Mouse (Mus musculus) liver, postnatal 0 days (tissue): ENCODE results near the gene Mettl23. TPM values are rescaled to one million over a fixed set of nuclear protein-coding genes. Genes with fewer than 3 reads are reported as not detected.
"Not testable (repeated sequence)": the region's sequence is repeated elsewhere in the genome, so short reads cannot be mapped to it uniquely, and the experiment has no call there.

ENCODE experiments used
- ATAC-seq: fragments of 200-750 bp; cut with Nextera tagmentation; 2 replicates; pipeline ENCODE4 v1.8.0; 2017; ENCODE audit warnings: mild to moderate bottlenecking, moderate library complexity
- DNase-seq: peaks from one replicate; pipeline ENCODE4 v3.0.0-alpha.2; 2016
- H3K27ac ChIP-seq: fragments of 300-500 bp; sonication (generic); 2 replicates; pipeline ENCODE4 v1.5.1; 2014; ENCODE audit warnings: antibody characterized with exemption, moderate library complexity, mild to moderate bottlenecking, low read depth
- H3K27me3 ChIP-seq: fragments of 300-500 bp; sonication (generic); 2 replicates; pipeline ENCODE4 v1.6.1; 2014; ENCODE audit warnings: low read length, control low read depth, mixed read lengths; ENCODE audit not compliant: insufficient read depth
- H3K36me3 ChIP-seq: fragments of 300-500 bp; sonication (generic); replicated peaks from 2 replicates; pipeline ENCODE4 v1.6.1; 2014; ENCODE audit warnings: mild to moderate bottlenecking, control low read depth, low read length, moderate library complexity, mixed read lengths; ENCODE audit not compliant: insufficient read depth
- H3K4me1 ChIP-seq: fragments of 300-500 bp; sonication (generic); 2 replicates; pipeline ENCODE4 v1.6.1; 2014; ENCODE audit warnings: antibody characterized with exemption, mild to moderate bottlenecking, control low read depth; ENCODE audit not compliant: insufficient read depth
- H3K4me2 ChIP-seq: fragments of 300-500 bp; sonication (generic); 2 replicates; pipeline ENCODE4 v1.6.1; 2014; ENCODE audit warnings: low read depth, mild to moderate bottlenecking, low read length, moderate library complexity, mixed read lengths
- H3K4me3 ChIP-seq: fragments of 300-500 bp; sonication (generic); 2 replicates; pipeline ENCODE4 v1.5.1; 2014; ENCODE audit warnings: low read depth, low read length
- H3K9ac ChIP-seq: fragments of 300-500 bp; sonication (generic); replicated peaks from 2 replicates; pipeline ENCODE4 v1.6.1; 2014; ENCODE audit warnings: mild to moderate bottlenecking, moderate library complexity
- H3K9me3 ChIP-seq: fragments of 300-500 bp; sonication (generic); 2 replicates; pipeline ENCODE4 v1.6.1; 2016; ENCODE audit warnings: mild to moderate bottlenecking, control low read depth, low read length, mixed read lengths
- CTCF ChIP-seq: sonication (generic); IDR thresholded peaks from 2 replicates; pipeline ENCODE4 v1.5.1; 2016; ENCODE audit warnings: antibody characterized with exemption, low read depth
- EP300 ChIP-seq: IDR thresholded peaks from 2 replicates; pipeline ENCODE4 v1.6.1; 2016; ENCODE audit warnings: antibody characterized with exemption, low read depth, mild to moderate bottlenecking
- WGBS: fragments of 180-500 bp; shearing (Covaris S2); extraction: QIAGEN DNeasy Blood & Tissue Kit; methylation state at CpG from one replicate; pipeline ENCODE4 v1.1.7; 2014; ENCODE audit not compliant: insufficient replicate concordance; 5-methylcytosine and 5-hydroxymethylcytosine counted together
- polyA plus RNA-seq: library from polyadenylated mRNA; unstranded; fragments of >200 nt; fragmentation: Nextera tagmentation; extraction: Ambion mirVana; gene quantifications from 2 replicates; pipeline ENCODE4 v1.2.1, GENCODE M21; 2015

Mettl23 gene
- polyA plus RNA-seq, 1 experiment from 2014 or later = 33.0 TPM

DNA sequence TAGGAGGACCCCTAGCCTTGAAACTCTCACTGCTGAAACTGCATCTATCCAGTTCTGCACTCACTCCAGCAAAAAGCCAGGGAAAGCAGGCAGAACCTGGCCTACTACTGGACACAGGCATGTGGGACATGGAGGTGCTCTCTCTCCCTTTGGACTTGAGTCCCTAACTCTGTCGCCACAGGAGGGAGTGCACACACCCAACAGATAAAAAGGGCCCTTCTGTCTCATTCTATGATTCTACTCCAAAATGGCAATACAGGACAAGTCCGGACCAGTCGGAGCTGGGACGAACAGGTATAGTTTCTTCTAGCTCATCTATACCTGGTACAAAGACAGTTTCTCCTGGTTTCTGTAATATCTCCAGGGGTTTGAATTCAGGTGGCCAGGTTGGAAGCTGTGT, 2.3 kb upstream of the Mettl23 start:
- Histone ChIP-seq H3K9ac (no peak overlapping the region), H3K4me1 (peaks cover 25% of the 10 kb centered on the region), H3K4me2 (peak overlapping the region; percentile 96), H3K4me3 (0 out of 2 replicates have a peak overlapping the region, but pooled peaks have one; percentile 94), H3K27me3 (no peaks in the 10 kb centered on the region), H3K9me3 (no peaks in the 10 kb centered on the region), H3K36me3 (peaks cover 53% of the 10 kb centered on the region), H3K27ac (no peak overlapping the region)
- ATAC-seq (no peak), DNase-seq (no peak)
- TF ChIP-seq EP300 (no peak), CTCF (0 out of 2 replicates have a peak, but pooled peaks have one; percentile 3)
- 75% methylated on average over 4 of the region's 4 CpGs for WGBS

DNA sequence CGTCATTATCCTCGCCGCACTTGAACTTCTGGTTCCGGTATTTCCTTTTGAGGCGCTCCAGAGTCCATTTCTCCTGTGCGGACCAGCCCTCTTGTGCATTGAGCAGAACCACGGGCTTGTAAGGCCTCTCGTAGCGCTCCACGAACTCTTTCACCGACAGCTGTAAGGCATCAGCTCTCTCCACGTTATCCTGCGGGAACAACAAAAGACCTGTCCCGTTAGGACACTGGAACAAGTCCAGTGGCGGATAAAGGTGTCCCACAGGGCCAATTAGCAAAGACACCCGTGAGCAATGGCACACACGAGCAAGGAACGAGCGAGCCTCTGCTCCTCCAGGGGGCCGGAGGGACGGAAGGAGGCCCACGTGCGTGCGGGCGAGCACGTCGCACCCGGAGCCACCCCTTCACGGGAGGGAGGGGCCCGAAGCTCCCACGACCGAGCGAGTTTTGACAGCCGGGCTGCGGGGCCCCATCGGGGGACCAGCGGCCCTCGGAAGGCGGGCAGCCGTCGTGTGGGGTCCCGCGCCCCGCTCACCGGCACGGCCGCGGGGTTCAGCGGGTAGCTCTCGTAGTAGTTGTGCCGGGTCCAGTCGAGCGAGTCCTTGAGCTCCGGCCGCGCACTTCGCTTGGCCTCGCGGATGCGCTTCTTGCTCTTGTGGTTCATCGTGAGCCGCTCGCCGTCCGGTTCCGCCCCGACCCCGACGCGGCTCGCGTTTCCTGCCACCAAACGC, 382 bp upstream of the Mettl23 start:
- peak; percentile 42 for ATAC-seq
- H3K9ac ChIP-seq = peak overlapping the region; percentile 96
- peaks cover 44% of the 10 kb centered on the region for H3K36me3 ChIP-seq
- H3K9me3 ChIP-seq = no peaks in the 10 kb centered on the region
- H3K27me3 ChIP-seq = no peaks in the 10 kb centered on the region
- peak overlapping the region; percentile 94 for H3K4me3 ChIP-seq
- H3K27ac ChIP-seq = peak overlapping the region; percentile 99
- WGBS = under 1% methylated on average over 73 of the region's 73 CpGs
- peaks cover 25% of the 10 kb centered on the region for H3K4me1 ChIP-seq
- peak overlapping the region; percentile 96 for H3K4me2 ChIP-seq
- TF ChIP-seq EP300 = no peak
- peak; percentile 31; the same call in 1 of the 2 replicates for TF ChIP-seq CTCF
- peak; percentile 80 for DNase-seq

DNA sequence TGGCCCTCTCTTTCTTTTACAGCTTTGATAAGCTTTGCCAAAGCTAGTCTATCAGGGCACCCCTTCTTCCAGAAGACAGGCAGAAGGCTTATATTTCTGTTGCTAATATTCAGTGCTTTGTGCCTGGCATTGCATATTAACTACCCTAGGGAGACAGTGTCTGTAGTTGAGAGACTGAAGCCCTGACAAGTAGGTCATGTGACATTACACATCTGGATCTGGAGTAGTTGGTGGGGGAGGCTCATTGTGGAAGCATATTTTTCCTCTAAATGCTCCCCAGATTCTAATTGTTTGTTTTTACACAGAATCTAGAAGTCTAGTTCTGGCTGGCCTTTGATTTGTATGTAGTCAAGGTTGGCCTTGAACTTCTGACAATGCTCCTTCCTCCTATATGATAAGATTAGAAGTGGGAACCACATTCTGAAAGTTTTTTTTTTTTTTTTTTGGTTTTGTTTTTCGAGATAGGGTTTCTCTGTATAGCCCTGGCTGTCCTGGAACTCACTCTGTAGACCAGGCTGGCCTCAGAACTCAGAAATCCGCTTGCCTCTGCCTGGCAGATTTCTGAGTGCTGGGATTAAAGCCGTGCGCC, 3.6 kb downstream of the Mettl23 start:
- ATAC-seq (no peak), DNase-seq (no peak)
- Histone ChIP-seq H3K4me3 (no peak overlapping the region), H3K9ac (no peak overlapping the region), H3K36me3 (peaks cover 30% of the 10 kb centered on the region), H3K4me1 (peaks cover 12% of the 10 kb centered on the region), H3K4me2 (no peak overlapping the region), H3K27me3 (no peaks in the 10 kb centered on the region), H3K27ac (0 out of 2 replicates have a peak overlapping the region, but pooled peaks have one; percentile 17), H3K9me3 (no peaks in the 10 kb centered on the region)
- TF ChIP-seq EP300 (no peak), CTCF (no peak)
- 65% methylated on average over 4 of the region's 4 CpGs for WGBS

DNA sequence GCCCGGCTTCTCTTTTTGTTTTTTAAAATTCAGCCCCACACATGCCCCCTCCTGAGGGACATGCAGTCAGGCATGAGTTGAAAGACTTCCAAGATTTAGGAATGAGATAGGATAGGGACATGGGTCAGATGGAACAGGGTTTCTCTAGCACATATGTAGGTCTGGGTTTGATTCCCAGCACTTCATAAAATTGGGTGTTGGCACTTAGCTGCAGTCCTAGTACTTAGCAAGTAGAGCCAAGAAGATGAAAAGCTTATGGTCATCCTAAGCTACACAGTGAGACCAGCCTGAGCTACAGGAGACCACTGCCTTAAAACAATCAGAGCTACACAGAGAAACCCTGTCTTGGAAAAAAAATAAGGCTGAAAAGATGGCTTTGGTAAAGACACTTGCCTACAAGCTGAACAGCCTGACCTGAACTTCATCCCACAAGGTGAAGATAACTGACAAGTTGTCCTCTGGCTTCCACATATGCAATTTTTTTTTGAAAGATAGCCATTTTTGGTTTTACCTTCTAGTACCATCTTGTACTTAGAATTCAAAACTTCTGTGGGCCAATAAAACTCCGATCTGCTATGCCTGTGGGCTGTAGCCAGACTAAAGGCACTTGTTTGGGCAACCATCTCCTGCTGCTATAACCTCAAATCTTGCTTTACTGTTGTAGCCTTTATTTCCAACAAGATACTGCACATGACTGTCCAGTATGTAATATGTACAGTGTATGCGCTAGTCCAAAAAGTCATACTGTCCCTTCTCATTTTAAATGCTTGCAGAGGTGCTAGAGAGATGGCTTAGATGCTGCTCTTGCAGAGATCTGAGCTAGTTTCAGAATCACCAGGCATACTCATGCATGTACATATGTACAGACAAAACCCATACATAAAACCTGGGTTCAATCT, 4.4 kb downstream of the Mettl23 start:
- H3K27me3 ChIP-seq = no peaks in the 10 kb centered on the region
- H3K4me2 ChIP-seq = no peak overlapping the region
- no peaks in the 10 kb centered on the region for H3K9me3 ChIP-seq
- H3K9ac ChIP-seq = no peak overlapping the region
- no peak for TF ChIP-seq CTCF
- TF ChIP-seq EP300 = no peak
- WGBS = 88% methylated on average over 3 of the region's 3 CpGs
- H3K4me1 ChIP-seq = peaks cover 11% of the 10 kb centered on the region; the same call in 1 of the 2 replicates
- no peak overlapping the region for H3K4me3 ChIP-seq
- 0 out of 2 replicates have a peak overlapping the region, but pooled peaks have one; percentile 17 for H3K27ac ChIP-seq
- no peak for DNase-seq
- ATAC-seq = no peak
- H3K36me3 ChIP-seq = peaks cover 30% of the 10 kb centered on the region

DNA sequence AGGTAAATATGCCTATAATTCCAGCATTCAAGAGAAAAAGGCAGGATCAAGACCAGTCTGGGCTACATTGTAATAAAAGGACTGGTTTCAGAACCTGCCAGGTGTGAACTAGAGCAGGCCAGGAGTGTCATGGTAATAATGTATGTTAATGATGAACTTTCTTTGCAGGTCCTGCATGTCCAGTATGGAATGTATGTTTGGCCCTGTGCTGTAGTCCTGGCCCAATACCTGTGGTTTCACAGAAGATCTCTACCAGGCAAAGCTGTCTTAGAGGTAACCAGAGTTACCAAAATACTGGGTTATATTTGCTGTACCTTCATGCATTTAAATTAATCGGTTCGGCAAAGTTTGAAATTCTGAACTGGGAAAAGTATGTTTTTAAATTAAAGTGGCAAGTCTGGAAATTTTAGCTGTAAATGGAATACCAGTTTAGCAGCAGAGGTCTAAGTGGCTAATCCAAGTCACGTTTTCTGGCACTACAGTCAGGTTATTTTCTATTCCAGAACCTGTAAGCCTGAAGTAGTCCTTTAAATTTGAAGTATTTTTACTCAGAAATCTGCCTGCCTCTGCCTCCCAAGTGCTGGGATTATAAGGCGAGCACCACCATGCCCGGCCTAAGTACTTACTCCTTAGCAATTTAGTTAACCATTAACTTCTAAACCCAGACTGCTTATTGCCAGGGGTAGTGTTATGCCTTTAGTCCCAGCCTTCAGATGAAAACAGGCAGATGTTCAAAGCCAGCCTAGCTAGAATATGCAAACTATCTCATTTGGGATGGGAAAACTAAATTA, 5.2 kb downstream of the Mettl23 start:
- 74% methylated on average over 5 of the region's 5 CpGs for WGBS

DNA sequence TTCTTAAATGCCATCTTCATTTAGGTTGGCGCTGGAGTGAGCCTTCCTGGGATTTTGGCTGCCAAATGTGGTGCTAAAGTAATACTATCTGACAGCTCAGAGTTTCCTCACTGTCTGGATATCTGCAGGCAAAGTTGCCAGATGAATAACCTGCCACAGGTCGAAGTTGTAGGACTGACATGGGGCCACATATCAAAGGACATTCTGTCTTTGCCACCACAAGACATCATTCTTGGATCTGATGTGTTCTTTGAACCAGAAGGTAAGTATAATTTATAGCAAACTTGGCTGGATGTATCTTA, 5.8 kb downstream of the Mettl23 start:
- Histone ChIP-seq H3K4me1 (peaks cover 11% of the 10 kb centered on the region; the same call in 1 of the 2 replicates), H3K36me3 (peaks cover 30% of the 10 kb centered on the region)
- not testable (repeated sequence) for H3K4me3 ChIP-seq, H3K27ac ChIP-seq, H3K9ac ChIP-seq, DNase-seq, H3K9me3 ChIP-seq, ATAC-seq, H3K27me3 ChIP-seq, H3K4me2 ChIP-seq
- WGBS = 65% methylated on average over 2 of the region's 2 CpGs

More for the DNA sequence above, 5.2 kb downstream of the Mettl23 start:
- DNase-seq (no peak), ATAC-seq (no peak)
- Histone ChIP-seq H3K9me3 (no peaks in the 10 kb centered on the region), H3K36me3 (peaks cover 30% of the 10 kb centered on the region), H3K27me3 (no peaks in the 10 kb centered on the region), H3K27ac (no peak overlapping the region), H3K4me1 (peaks cover 11% of the 10 kb centered on the region; the same call in 1 of the 2 replicates), H3K4me2 (no peak overlapping the region), H3K4me3 (no peak overlapping the region), H3K9ac (no peak overlapping the region)
- TF ChIP-seq EP300 (no peak), CTCF (no peak)
